Mouse (Mus musculus): ENCODE results near the gene Trim30b.
"Not testable (repeated sequence)": the region's sequence is repeated elsewhere in the genome, so short reads cannot be mapped to it uniquely, and the experiment has no call there.

The Trim30b gene

DNA sequence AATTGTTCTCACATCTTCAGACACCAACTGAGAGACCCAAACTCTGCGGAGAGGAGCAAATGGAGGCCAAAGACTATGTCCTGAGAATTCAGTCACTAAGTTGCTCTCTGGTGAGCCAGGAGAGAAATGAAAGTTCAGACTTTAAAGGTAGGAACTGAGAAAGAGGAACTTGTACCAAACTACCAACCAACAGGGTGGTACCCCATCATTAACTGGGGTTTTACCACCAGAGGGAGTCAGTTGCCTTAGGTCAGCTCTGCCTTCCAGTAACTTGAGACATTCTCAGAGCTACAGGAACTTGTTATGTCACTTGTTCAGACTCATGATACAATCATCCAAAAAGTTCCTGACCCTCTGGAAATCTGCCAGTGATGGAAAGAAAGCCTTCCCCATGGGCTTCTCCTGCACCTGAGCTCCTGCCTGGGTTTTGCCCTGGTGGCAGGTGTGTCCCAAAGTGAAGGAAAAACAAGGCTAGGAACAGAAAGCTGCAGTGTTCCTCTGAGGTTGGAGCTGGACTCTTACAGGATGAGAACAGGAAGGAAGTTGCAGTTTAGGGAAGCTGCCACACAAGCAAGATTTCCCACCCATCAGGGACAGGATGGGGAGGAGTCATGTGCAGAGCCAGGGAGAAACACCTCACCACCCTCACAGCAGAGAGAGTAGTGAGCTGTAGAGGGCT is at the start of gene Trim30b:
TSS of gene Trim30b (minus strand) at position 149 of the 679 bp plus-strand sequence.
- no peak for DNase-seq (ENCODE audit: low spot score)

- DNase-seq (ENCODE audit: low spot score): no peak
These were observed 34.8 kb upstream of the Trim30b start for GRCm38 (mm10) chr7:104404460-104404950.

DNA sequence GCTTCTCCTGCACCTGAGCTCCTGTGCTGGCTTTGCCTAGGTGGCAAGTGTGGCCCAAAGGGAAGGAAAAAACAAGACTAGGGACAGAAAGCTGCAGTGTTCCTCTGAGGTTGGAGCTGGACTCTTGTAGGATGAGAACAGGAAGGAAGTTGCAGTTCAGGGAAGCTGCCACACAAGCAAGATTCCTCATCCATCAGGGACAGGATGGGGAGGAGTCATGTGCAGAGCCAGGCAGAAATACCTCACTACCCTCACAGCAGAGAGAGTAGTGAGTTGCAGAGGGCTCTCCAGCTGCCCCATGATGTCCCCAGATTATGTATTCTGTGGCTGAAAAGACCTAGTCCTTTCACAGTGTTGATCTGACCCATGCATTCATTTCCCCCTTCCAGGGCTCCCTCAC is 31.5 kb upstream of the Trim30b start:
- no peak for DNase-seq (ENCODE audit: low spot score)

DNA sequence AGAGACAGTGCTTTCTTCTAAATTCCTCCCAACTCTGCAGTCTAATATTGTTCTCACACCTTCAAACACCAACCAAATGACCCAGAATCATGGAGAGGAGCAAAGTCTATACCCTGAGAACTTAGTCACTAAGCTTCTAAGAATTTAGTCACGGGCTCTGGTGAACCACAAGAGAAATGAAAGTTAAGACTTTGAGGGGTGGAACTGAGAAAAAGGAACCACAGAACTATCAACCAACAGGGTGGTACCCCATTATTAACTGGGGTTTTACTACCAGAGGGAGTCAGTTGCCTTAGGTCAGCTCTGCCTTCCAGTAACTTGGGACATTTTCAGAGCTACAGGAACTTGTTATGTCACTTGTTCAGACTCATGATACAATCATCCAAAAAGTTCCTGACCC is 31.0 kb upstream of the Trim30b start, which contains the start of gene Trim30c:
TSS of gene Trim30c (minus strand) at position 140 of the 400 bp plus-strand sequence.
- no peak for DNase-seq (ENCODE audit: low spot score)

DNA sequence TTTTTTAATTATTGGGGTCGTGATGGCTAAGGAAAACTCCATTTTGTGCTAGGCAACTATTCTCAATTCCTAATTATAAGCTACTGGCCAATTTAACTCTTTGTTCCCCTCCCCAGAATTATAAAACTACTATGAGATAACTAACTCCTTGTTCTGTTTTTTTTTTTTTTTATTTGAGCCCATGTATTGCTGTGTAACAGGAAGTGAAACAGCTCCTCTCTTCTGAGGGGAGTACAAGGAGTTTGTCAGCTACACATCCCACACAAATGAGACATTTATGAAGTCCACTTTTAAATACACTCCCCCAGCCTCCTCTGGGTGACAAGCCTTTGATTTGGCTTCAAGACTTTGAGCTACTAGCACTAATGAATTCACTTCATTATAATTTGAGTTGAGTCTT is 28.8 kb upstream of the Trim30b start:
- DNase-seq (ENCODE audit: low spot score): no peak

DNA sequence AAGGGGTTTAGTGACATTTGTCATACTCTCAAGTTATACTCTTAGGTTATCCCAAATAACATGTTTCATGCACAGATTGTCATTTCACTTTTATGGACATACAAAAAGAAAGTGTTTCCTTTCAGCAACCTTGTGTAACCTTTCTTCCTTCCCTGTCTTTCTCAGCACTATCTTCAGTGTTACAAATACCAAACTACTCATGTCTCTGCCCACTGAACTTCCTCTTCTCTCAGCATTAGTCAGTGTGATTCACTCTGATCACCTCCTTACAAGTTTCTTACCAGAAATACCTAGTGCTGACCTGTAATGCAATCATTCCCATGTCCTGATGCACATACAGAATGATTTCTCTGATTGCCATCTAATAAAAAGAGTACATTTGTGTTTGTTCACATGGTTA is 3.3 kb downstream of the Trim30b start:
- DNase-seq (ENCODE audit: low spot score): no peak

DNA sequence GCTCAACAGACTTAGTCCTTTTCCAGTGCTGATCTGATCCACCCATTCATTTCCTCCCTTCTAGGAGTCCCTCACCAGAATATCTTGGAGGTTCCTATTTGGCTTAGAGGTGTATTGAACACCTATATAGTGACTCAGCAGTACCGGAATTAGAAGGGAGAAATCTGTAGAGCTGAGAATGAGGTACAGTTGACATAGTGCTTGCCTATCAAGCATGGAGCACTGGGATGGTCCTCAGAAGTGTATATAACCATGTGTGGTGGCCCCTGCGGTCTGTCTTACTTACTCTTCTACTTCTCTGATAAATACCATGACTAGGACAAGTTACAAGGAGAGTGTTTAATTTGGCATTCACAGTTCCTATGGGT is 16.1 kb downstream of the Trim30b start:
- no peak for DNase-seq (ENCODE audit: low spot score)

- DNase-seq (ENCODE audit: low spot score): peak; percentile 82
These were observed 16.7 kb downstream of the Trim30b start, which contains the start of gene Trim12c for GRCm38 (mm10) chr7:104352717-104353599. Trim12c (minus strand) TSS chr7:104353362.

DNA sequence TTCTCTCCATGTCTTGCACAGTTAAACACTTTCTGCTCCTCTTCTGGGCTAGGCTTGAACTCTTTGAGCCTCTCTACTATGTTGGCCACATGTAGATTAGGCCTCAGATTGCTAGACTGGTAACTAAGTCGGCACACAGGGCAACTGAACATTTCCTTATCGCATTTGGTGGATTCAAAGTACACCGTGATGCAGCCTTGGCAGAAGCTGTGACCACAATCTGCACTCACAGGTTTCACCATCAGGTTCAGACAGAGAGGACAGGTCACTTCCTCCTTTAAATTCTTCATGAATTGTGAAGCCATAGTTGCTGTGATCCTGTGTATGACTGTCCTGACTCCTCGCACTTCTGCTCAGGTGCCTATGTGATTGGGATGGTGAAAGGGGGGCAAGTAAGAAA is 21.6 kb downstream of the Trim30b start:
- DNase-seq (ENCODE audit: low spot score): not testable (repeated sequence)

- DNase-seq (ENCODE audit: low spot score): not testable (repeated sequence)
These were observed 28.9 kb downstream of the Trim30b start for GRCm38 (mm10) chr7:104340744-104341143.

DNA sequence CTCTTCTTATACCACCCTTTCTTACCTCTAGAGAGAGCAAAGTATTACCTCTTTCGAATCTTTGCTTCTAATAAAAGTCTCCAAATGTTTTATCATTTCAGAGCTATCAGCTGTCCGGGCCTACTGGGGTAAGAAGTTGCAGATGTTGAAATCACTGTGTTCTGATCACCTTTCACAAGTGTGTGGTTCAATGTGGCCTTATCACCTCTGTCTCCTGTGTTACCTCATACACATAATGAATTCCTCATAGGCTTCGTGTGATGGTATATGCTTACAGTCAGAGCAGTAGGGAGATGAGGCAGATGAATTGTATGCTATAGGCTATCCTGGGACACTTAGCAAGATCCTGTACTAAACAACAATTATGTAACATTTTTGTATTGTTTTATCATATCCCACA is 34.1 kb downstream of the Trim30b start:
- not testable (repeated sequence) for DNase-seq (ENCODE audit: low spot score)

DNA sequence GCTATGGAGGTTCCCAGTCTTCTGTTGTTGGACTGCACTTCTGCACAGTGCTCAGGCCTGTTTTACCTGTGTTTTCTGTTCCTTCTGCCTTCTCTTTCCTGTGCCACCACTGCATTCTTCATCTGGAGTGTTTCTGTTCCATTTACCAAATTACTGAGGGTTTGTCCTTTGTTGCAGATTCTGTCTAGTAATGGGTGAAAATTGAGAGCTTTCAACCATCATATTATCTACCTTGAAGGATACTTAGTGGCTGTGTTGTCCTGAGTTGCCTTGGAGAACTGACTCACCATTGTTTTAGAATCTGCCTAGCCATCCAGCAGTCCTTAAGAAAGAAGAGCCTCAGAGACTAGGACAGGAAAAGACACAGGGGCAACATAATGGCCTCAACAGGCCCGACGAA is 40.5 kb downstream of the Trim30b start, which contains the start of gene Trim34b:
TSS of gene Trim34b (plus strand) at position 301 of the 400 bp plus-strand sequence.
- not testable (repeated sequence) for DNase-seq (ENCODE audit: low spot score)

DNA sequence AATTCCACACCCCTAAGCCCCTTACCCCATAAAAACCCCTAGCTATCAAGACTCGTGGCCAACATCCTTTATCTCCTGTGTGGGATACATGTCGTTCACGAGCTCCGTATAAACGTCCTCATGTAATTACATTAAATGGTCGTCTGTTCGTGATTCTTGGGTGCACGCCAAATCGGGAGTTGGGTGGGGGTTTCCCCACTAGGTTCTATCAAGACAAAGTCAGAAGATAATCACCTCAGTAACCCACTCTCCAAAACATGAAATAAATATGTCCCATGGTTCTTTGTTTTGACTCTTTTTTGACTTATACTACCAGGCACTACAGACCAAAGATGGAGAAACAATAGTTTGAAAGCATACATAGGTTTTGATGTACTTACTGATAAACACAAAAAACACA is 47.7 kb downstream of the Trim30b start:
- no peak for DNase-seq (ENCODE audit: low spot score)

- not testable (repeated sequence) for DNase-seq (ENCODE audit: low spot score)
These were observed 54.2 kb downstream of the Trim30b start, which contains the start of gene Trim12a for GRCm38 (mm10) chr7:104315369-104316080. Trim12a (minus strand) TSS chr7:104315466.

GRCm38 (mm10) chr7:104314796-104315353 is 54.8 kb downstream of the Trim30b start:
- DNase-seq (ENCODE audit: low spot score): peak; percentile 35
